Comparison of ENCODE assay signal across 35 mouse cellular contexts in genomic region chrX:50864734-50865133, GRCm38 (mm10).
"Had no signal": no experiment of that assay in that cellular context is flagged by ENCODE, and none has a peak within 500 bp of the region (broad histone marks: within the 10 kb centered on the region; RNA-seq: fewer than 3 reads in every experiment).

No protein-coding gene starts in this region.

- H3K4me1 ChIP-seq: heart, embryonic 10.5 days; heart, embryonic 12.5 days; heart, embryonic 13.5 days; heart, embryonic 15.5 days; hindbrain, embryonic 10.5 days; hindbrain, embryonic 12.5 days; hindbrain, embryonic 13.5 days; hindbrain, embryonic 15.5 days; intestine, embryonic 15.5 days had no signal

- H3K4me2 ChIP-seq: heart, embryonic 11.5 days; heart, embryonic 12.5 days; heart, embryonic 13.5 days; heart, embryonic 15.5 days; hindbrain, embryonic 12.5 days; hindbrain, embryonic 13.5 days; hindbrain, embryonic 14.5 days; hindbrain, embryonic 15.5 days; intestine, embryonic 15.5 days; kidney, embryonic 15.5 days had no signal

- H3K9ac ChIP-seq: heart, embryonic 12.5 days; heart, embryonic 13.5 days; heart, embryonic 15.5 days; hindbrain, embryonic 12.5 days; hindbrain, embryonic 13.5 days; hindbrain, embryonic 14.5 days; hindbrain, embryonic 15.5 days; intestine, embryonic 15.5 days; kidney, embryonic 15.5 days had no signal

- H3K4me3 ChIP-seq: heart, adult 2 months; heart, embryonic 10.5 days; heart, embryonic 12.5 days; heart, embryonic 13.5 days; heart, embryonic 15.5 days; hindbrain, embryonic 10.5 days; hindbrain, embryonic 12.5 days; hindbrain, embryonic 13.5 days; hindbrain, embryonic 15.5 days; intestine, embryonic 15.5 days; kidney, embryonic 15.5 days; layer of hippocampus, adult 2 months had no signal

- H3K27ac ChIP-seq: heart, adult 2 months; heart, embryonic 10.5 days; heart, embryonic 13.5 days; heart, embryonic 15.5 days; hindbrain, embryonic 10.5 days; hindbrain, embryonic 12.5 days; hindbrain, embryonic 13.5 days; hindbrain, embryonic 14.5 days; hindbrain, embryonic 15.5 days; hindbrain, postnatal 0 days; intestine, embryonic 15.5 days; kidney, embryonic 15.5 days; kidney, postnatal 0 days; layer of hippocampus, adult 2 months had no signal

- H3K36me3 ChIP-seq: heart, embryonic 10.5 days; heart, embryonic 12.5 days; heart, embryonic 13.5 days; heart, embryonic 15.5 days; hindbrain, embryonic 10.5 days; hindbrain, embryonic 12.5 days; hindbrain, embryonic 13.5 days; hindbrain, embryonic 15.5 days; intestine, embryonic 15.5 days; kidney, embryonic 15.5 days had no signal

- DNase-seq: heart, adult 2 months; heart, postnatal 10 days; heart, postnatal 14 days; heart, postnatal 36 days; heart, postnatal 4 days; kidney, adult 11 months; kidney, adult 18-20 months; kidney, adult 2 months; kidney, adult 8-10 months; kidney, adult 9 months; kidney, postnatal 10 days; kidney, postnatal 14 days; kidney, postnatal 25 days; kidney, postnatal 36 days; kidney, postnatal 4 days; layer of hippocampus, adult 9-11 months had no signal

- H3K27me3 ChIP-seq: heart, embryonic 12.5 days; heart, embryonic 15.5 days; hindbrain, embryonic 12.5 days; hindbrain, embryonic 13.5 days; hindbrain, embryonic 15.5 days; intestine, embryonic 15.5 days had no signal

- ATAC-seq: hindbrain, embryonic 16.5 days; hindbrain, postnatal 0 days; inflammation-experienced regulatory T-cells, adult 6 months; intestine, embryonic 15.5 days; intestine, embryonic 16.5 days; intestine, postnatal 0 days had no signal

- H3K9me3 ChIP-seq: heart, embryonic 10.5 days; heart, embryonic 12.5 days; heart, embryonic 13.5 days; heart, embryonic 15.5 days; hindbrain, embryonic 10.5 days; hindbrain, embryonic 12.5 days; hindbrain, embryonic 13.5 days; hindbrain, embryonic 15.5 days; intestine, embryonic 15.5 days; kidney, embryonic 15.5 days had no signal
